Mouse (Mus musculus) lung, adult 2 months (tissue): ENCODE data around the gene Folr2.

Source experiments
- CTCF ChIP-seq: fragments of 200-500 bp; IDR thresholded peaks from 2 replicates; pipeline ENCODE4 v1.5.1; 2011; ENCODE audit warnings: mild to moderate bottlenecking, low read length, control low read depth; ENCODE audit not compliant: insufficient read depth
- POLR2A ChIP-seq: fragments of 200-500 bp; IDR thresholded peaks from 2 replicates; pipeline ENCODE4 v1.6.1; 2011; ENCODE audit warnings: low read depth, mild to moderate bottlenecking, control low read depth, low read length, borderline replicate concordance; ENCODE audit errors: extremely low read depth

GRCm38 (mm10) chr7:101882413-101883154 is 25.6 kb upstream of the Folr2 start:
- no peak for TF ChIP-seq CTCF
- no peak for TF ChIP-seq POLR2A
